Mouse (Mus musculus) lung, postnatal 25 days (tissue): ENCODE measurements around the gene Il4.
"Not testable (repeated sequence)": the region's sequence is repeated elsewhere in the genome, so short reads cannot be mapped to it uniquely, and the experiment has no call there.

Experiments used
- DNase-seq: peaks from one replicate; pipeline ENCODE4 v3.0.0; 2022; ENCODE audit warnings: low spot score

Il4 gene

GRCm38 (mm10) chr11:53561986-53562385 is 56.5 kb downstream of the Il4 start:
- no peak for DNase-seq

GRCm38 (mm10) chr11:53559980-53560379 is 58.5 kb downstream of the Il4 start:
- DNase-seq, result not testable (repeated sequence)

- DNase-seq, result not testable (repeated sequence)
These were observed 60.5 kb downstream of the Il4 start for GRCm38 (mm10) chr11:53557992-53558391.

GRCm38 (mm10) chr11:53556529-53556928 is 61.9 kb downstream of the Il4 start:
- not testable (repeated sequence) for DNase-seq
